Mouse (Mus musculus) CH12.LX (cell line): ENCODE data around the gene Gm49450. TPM values are rescaled to one million over a fixed set of nuclear protein-coding genes. Genes with fewer than 3 reads are reported as not detected.

ENCODE experiments used
- DNase-seq: peaks from one replicate; pipeline ENCODE4 v3.0.0-alpha.2; 2013; ENCODE audit errors: extremely low read depth
- H3K27ac ChIP-seq: 2 replicates; pipeline ENCODE4 v1.5.1; 2012; ENCODE audit warnings: low read depth, mild to moderate bottlenecking, control low read depth, moderate library complexity; ENCODE audit not compliant: insufficient read depth
- H3K27me3 ChIP-seq: replicated peaks from 2 replicates; pipeline ENCODE3; 2012; ENCODE audit warnings: inconsistent platforms
- H3K36me3 ChIP-seq, 2 experiments: replicated peaks in 1 of 2; 2 replicates each; pipeline versions ENCODE3 to v1.6.1; 2012; ENCODE audit warnings: inconsistent platforms in 1 of 2, low read length in 1 of 2, mild to moderate bottlenecking in 1 of 2, mixed read lengths in 1 of 2, moderate library complexity in 1 of 2; ENCODE audit not compliant: control insufficient read depth in 1 of 2, insufficient read depth in 1 of 2
- H3K4me1 ChIP-seq, 2 experiments: 2 replicates each; pipeline ENCODE4 v1.6.1; 2012; ENCODE audit warnings: inconsistent platforms in 1 of 2, moderate library complexity in 1 of 2; ENCODE audit not compliant: insufficient read depth in 2 of 2, control insufficient read depth in 1 of 2
- H3K4me2 ChIP-seq: 2 replicates; pipeline ENCODE4 v1.6.1; 2012; ENCODE audit warnings: low read depth, mild to moderate bottlenecking, control low read depth; ENCODE audit not compliant: poor library complexity, insufficient read depth, severe bottlenecking
- H3K4me3 ChIP-seq, 3 experiments: fragments of 150-350 bp in 1 of 3; sonication (generic) in 1 of 3; replicated peaks in 1 of 3; 2 replicates each; pipeline versions ENCODE3 to v1.5.1; 2011 to 2012; ENCODE audit warnings: low read depth in 2 of 3, low read length in 2 of 3, mild to moderate bottlenecking in 2 of 3, moderate library complexity in 2 of 3, control low read depth in 1 of 3, improper control_type of control experiment in 1 of 3, inconsistent platforms in 1 of 3, mixed read lengths in 1 of 3; ENCODE audit not compliant: poor library complexity in 1 of 3
- H3K79me2 ChIP-seq: replicated peaks from 2 replicates; pipeline ENCODE4 v1.6.1; 2012; ENCODE audit warnings: mild to moderate bottlenecking, moderate library complexity; ENCODE audit not compliant: control insufficient read depth, poor library complexity, insufficient read depth, severe bottlenecking; ENCODE audit errors: extremely low read depth
- H3K9ac ChIP-seq: 2 replicates; pipeline ENCODE4 v1.6.1; 2012; ENCODE audit warnings: low read depth, mild to moderate bottlenecking, control low read depth, moderate library complexity; ENCODE audit not compliant: insufficient read depth
- H3K9me3 ChIP-seq: replicated peaks from 2 replicates; pipeline ENCODE3; 2012; ENCODE audit warnings: low read length, inconsistent platforms, mixed read lengths
- BHLHE40 ChIP-seq: IDR thresholded peaks from 2 replicates; pipeline ENCODE4 v1.6.1; 2011; ENCODE audit warnings: mild to moderate bottlenecking, low read depth, low read length, improper control_type of control experiment
- CHD1 ChIP-seq: IDR thresholded peaks from 2 replicates; pipeline ENCODE4 v1.6.1; 2012; ENCODE audit warnings: low read depth, low read length, improper control_type of control experiment, inconsistent platforms
- E2F4 ChIP-seq: IDR thresholded peaks from 2 replicates; pipeline ENCODE4 v1.6.1; 2011; ENCODE audit warnings: low read depth, low read length, improper control_type of control experiment; ENCODE audit not compliant: insufficient replicate concordance
- ELF1 ChIP-seq: IDR thresholded peaks from 2 replicates; pipeline ENCODE4 v1.6.1; 2014; ENCODE audit warnings: low read depth, mild to moderate bottlenecking, inconsistent platforms, low read length, improper control_type of control experiment
- EP300 ChIP-seq: IDR thresholded peaks from 2 replicates; pipeline ENCODE4 v1.6.1; 2011; ENCODE audit warnings: low read length, improper control_type of control experiment
- ETS1 ChIP-seq: conservative IDR thresholded peaks from 2 replicates; pipeline ENCODE4 v1.6.1; 2012; ENCODE audit warnings: low read depth, mild to moderate bottlenecking, inconsistent platforms, low read length, improper control_type of control experiment, moderate library complexity
- GABPA ChIP-seq: IDR thresholded peaks from 2 replicates; pipeline ENCODE4 v1.6.1; 2012; ENCODE audit warnings: low read depth, low read length, improper control_type of control experiment, inconsistent platforms; ENCODE audit not compliant: insufficient replicate concordance
- HCFC1 ChIP-seq: IDR thresholded peaks from 2 replicates; pipeline ENCODE4 v1.6.1; 2012; ENCODE audit warnings: low read depth, mild to moderate bottlenecking, inconsistent platforms, low read length, improper control_type of control experiment
- JUN ChIP-seq: IDR thresholded peaks from 2 replicates; pipeline ENCODE4 v1.6.1; 2011; ENCODE audit warnings: low read depth, mild to moderate bottlenecking, low read length, improper control_type of control experiment, moderate library complexity; ENCODE audit not compliant: insufficient read depth
- JUND ChIP-seq: conservative IDR thresholded peaks from 2 replicates; pipeline ENCODE4 v1.6.1; 2011; ENCODE audit warnings: low read depth, low read length, improper control_type of control experiment
- KAT2A ChIP-seq: IDR thresholded peaks from 2 replicates; pipeline ENCODE4 v1.6.1; 2012; ENCODE audit warnings: low read length, improper control_type of control experiment, inconsistent platforms; ENCODE audit not compliant: insufficient replicate concordance
- MAFK ChIP-seq: IDR thresholded peaks from 2 replicates; pipeline ENCODE4 v1.6.1; 2011; ENCODE audit warnings: low read length, improper control_type of control experiment; ENCODE audit not compliant: insufficient replicate concordance
- MEF2A ChIP-seq: IDR thresholded peaks from 2 replicates; pipeline ENCODE4 v1.6.1; 2014; ENCODE audit warnings: low read depth, mild to moderate bottlenecking, inconsistent platforms, low read length, improper control_type of control experiment, borderline replicate concordance
- MXI1 ChIP-seq: IDR thresholded peaks from 2 replicates; pipeline ENCODE4 v1.6.1; 2011; ENCODE audit warnings: mild to moderate bottlenecking, low read depth, low read length, improper control_type of control experiment
- NELFE ChIP-seq: IDR thresholded peaks from 2 replicates; pipeline ENCODE4 v1.6.1; 2011; ENCODE audit warnings: low read depth, low read length, improper control_type of control experiment
- POLR2A ChIP-seq: IDR thresholded peaks from 2 replicates; pipeline ENCODE4 v1.6.1; 2011; ENCODE audit warnings: low read depth, mild to moderate bottlenecking, improper control_type of control experiment, low read length
- POLR2AphosphoS2 ChIP-seq: IDR thresholded peaks from 2 replicates; pipeline ENCODE4 v1.6.1; 2011; ENCODE audit warnings: low read depth, low read length, improper control_type of control experiment
- RCOR1 ChIP-seq: conservative IDR thresholded peaks from 2 replicates; pipeline ENCODE4 v1.6.1; 2012; ENCODE audit warnings: low read depth, mild to moderate bottlenecking, inconsistent platforms, low read length, improper control_type of control experiment
- SIN3A ChIP-seq: IDR thresholded peaks from 2 replicates; pipeline ENCODE4 v1.6.1; 2012; ENCODE audit warnings: low read length, improper control_type of control experiment, inconsistent platforms
- TBP ChIP-seq: conservative IDR thresholded peaks from 2 replicates; pipeline ENCODE4 v1.6.1; 2011; ENCODE audit warnings: low read depth, low read length, improper control_type of control experiment
- TCF12 ChIP-seq: IDR thresholded peaks from 2 replicates; pipeline ENCODE4 v1.6.1; 2014; ENCODE audit warnings: low read depth, mild to moderate bottlenecking, inconsistent platforms, low read length, improper control_type of control experiment
- UBTF ChIP-seq: IDR thresholded peaks from 2 replicates; pipeline ENCODE4 v1.6.1; 2012; ENCODE audit warnings: low read depth, mild to moderate bottlenecking, inconsistent platforms, low read length, improper control_type of control experiment, moderate library complexity
- ZC3H11A ChIP-seq: IDR thresholded peaks from 2 replicates; pipeline ENCODE4 v1.6.1; 2012; ENCODE audit warnings: low read depth, mild to moderate bottlenecking, inconsistent platforms, low read length, improper control_type of control experiment
- ZMIZ1 ChIP-seq: IDR thresholded peaks from 2 replicates; pipeline ENCODE4 v1.6.1; 2012; ENCODE audit warnings: low read depth, mild to moderate bottlenecking, inconsistent platforms, low read length, improper control_type of control experiment
- dilution Hi-C: fragments of 300-500 bp; cut with MboI; formaldehyde crosslinking; loops from 2 replicates; pipeline ENCODE4 v1.14.3; 2020; ENCODE audit warnings: low sequenced_read_pairs; ENCODE audit not compliant: extremely low pct_unique_long_range_greater_than_20kb, extremely low pct_ligation_motif_present
- in situ Hi-C: fragments of 300-500 bp; cut with MboI; formaldehyde crosslinking; loops from 3 replicates; pipeline ENCODE4 v1.14.3; 2019; ENCODE audit warnings: low sequenced_read_pairs, low pct_ligation_motif_present, low pct_unique_long_range_greater_than_20kb, mixed read lengths
- polyA plus RNA-seq: library from polyadenylated mRNA; unstranded; fragments of >175 nt; gene quantifications from 2 replicates; pipeline ENCODE4 v1.2.1, GENCODE M21; 2012; ENCODE audit warnings: low read depth; ENCODE audit not compliant: insufficient read length
- total RNA-seq, 2 experiments: library from RNA; depleted of rRNA; stranded (reverse); fragments of 300-350 nt in 1 of 2; fragments of >200 nt in 1 of 2; gene quantifications; 2 replicates each; pipeline ENCODE4 v1.2.3; 2012 to 2014

Gene Gm49450
- total and polyA plus RNA-seq, 3 experiments, result 0.38 to 125 (median 4.7) TPM

GRCm38 (mm10) chr15:98949607-98949892, 3.8 kb downstream of the Gm49450 start:
- no peaks in the 10 kb centered on the region for H3K9me3 ChIP-seq

GRCm38 (mm10) chr15:98948857-98949606, 4.3 kb downstream of the Gm49450 start:
- Histone ChIP-seq H3K4me2 (no peak overlapping the region), H3K9ac (no peak overlapping the region), H3K27me3 (no peaks in the 10 kb centered on the region), H3K36me3 (peaks cover 8 to 25% of the 10 kb centered on the region in 2 experiments), H3K4me1 (peaks cover 3 to 12% of the 10 kb centered on the region in 2 experiments; a peak in 3 of 4 replicates), H3K79me2 (peaks cover 6% of the 10 kb centered on the region; the same call in 1 of the 2 replicates), H3K9me3 (no peaks in the 10 kb centered on the region), H3K27ac (no peak overlapping the region), H3K4me3 (no peak overlapping the region)
- no peak for TF ChIP-seq POLR2A
- no peak for TF ChIP-seq MAFK
- no peak for TF ChIP-seq TCF12
- no peak for TF ChIP-seq JUN
- TF ChIP-seq JUND, result no peak
- TF ChIP-seq SIN3A, result no peak
- TF ChIP-seq BHLHE40, result no peak
- no peak for TF ChIP-seq EP300
- TF ChIP-seq KAT2A, result no peak
- TF ChIP-seq ETS1, result no peak
- TF ChIP-seq GABPA, result no peak
- TF ChIP-seq TBP, result no peak
- TF ChIP-seq HCFC1, result no peak
- TF ChIP-seq RCOR1, result no peak
- no peak for TF ChIP-seq POLR2AphosphoS2
- no peak for TF ChIP-seq CHD1
- no peak for TF ChIP-seq E2F4
- no peak for DNase-seq
- dilution Hi-C loops, result no loop called here
- in situ Hi-C loops, result loop anchor here (25.0 kb wide), 2 partner anchors 1287 to 1362 kb away; no protein-coding TSS in a partner anchor

More at GRCm38 (mm10) chr15:98949607-98949892, 3.8 kb downstream of the Gm49450 start:
- Histone ChIP-seq H3K4me2 (no peak overlapping the region), H3K27ac (no peak overlapping the region), H3K4me1 (peaks cover 3 to 17% of the 10 kb centered on the region in 2 experiments; a peak in 3 of 4 replicates), H3K36me3 (peaks cover 8 to 24% of the 10 kb centered on the region in 2 experiments)
- TF ChIP-seq UBTF (no peak), ZC3H11A (no peak), ZMIZ1 (no peak), RCOR1 (no peak), MXI1 (no peak), POLR2A (no peak), BHLHE40 (no peak), MEF2A (no peak), NELFE (no peak), TBP (no peak), E2F4 (no peak), ELF1 (no peak)
- TF ChIP-seq, all 38 proteins: peak for 0
- Histone ChIP-seq H3K4me3 (no peak overlapping the region), H3K27me3 (no peaks in the 10 kb centered on the region), H3K79me2 (peaks cover 6% of the 10 kb centered on the region; the same call in 1 of the 2 replicates), H3K9ac (no peak overlapping the region)
- in situ Hi-C loops (loop anchor here (25.0 kb wide), 2 partner anchors 1287 to 1362 kb away; no protein-coding TSS in a partner anchor), dilution Hi-C loops (no loop called here)
- no peak for DNase-seq
